Mouse (Mus musculus) heart, postnatal 0 days (tissue): ENCODE data around the gene Cib1.

ENCODE experiments used
- CTCF ChIP-seq: IDR thresholded peaks from 2 replicates; pipeline ENCODE4 v1.5.1; 2016; ENCODE audit warnings: antibody characterized with exemption, control low read depth, low read depth
- EP300 ChIP-seq: IDR thresholded peaks from 2 replicates; pipeline ENCODE4 v1.6.1; 2016; ENCODE audit warnings: antibody characterized with exemption, low read depth

DNA sequence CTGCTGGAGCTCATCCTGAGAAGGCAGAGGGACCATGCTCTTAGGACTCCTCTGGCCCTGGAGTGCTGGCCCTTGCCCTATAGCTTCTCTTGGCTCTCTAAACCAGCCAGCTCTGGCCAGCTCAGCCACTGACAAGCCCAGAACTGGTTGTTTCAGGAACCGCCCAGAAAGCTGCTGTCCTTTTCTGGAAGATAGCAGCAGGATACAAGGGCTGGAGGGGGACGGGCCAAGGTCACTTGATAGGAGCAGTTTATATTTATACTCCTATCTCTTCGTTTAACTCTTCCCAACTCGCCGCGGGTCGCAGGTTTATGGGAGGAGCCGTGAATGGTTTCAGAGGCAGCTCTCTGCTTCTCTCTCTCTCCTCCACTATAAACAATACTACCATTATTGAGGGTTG lies 46.6 kb downstream of the Cib1 start:
- no peak for TF ChIP-seq CTCF
- peak; percentile 87; the same call in 1 of the 2 replicates for TF ChIP-seq EP300
